Mouse (Mus musculus) CH12.LX (cell line): Measurements from ENCODE around the gene Gm49325. TPM values are rescaled to one million over a fixed set of nuclear protein-coding genes. Genes with fewer than 3 reads are reported as not detected.

ENCODE experiments used
- DNase-seq: peaks from one replicate; pipeline ENCODE4 v3.0.0-alpha.2; 2013; ENCODE audit errors: extremely low read depth
- H3K27ac ChIP-seq: 2 replicates; pipeline ENCODE4 v1.5.1; 2012; ENCODE audit warnings: low read depth, mild to moderate bottlenecking, control low read depth, moderate library complexity; ENCODE audit not compliant: insufficient read depth
- H3K27me3 ChIP-seq: replicated peaks from 2 replicates; pipeline ENCODE3; 2012; ENCODE audit warnings: inconsistent platforms
- H3K36me3 ChIP-seq, 2 experiments: replicated peaks in 1 of 2; 2 replicates each; pipeline versions ENCODE3 to v1.6.1; 2012; ENCODE audit warnings: inconsistent platforms in 1 of 2, low read length in 1 of 2, mild to moderate bottlenecking in 1 of 2, mixed read lengths in 1 of 2, moderate library complexity in 1 of 2; ENCODE audit not compliant: control insufficient read depth in 1 of 2, insufficient read depth in 1 of 2
- H3K4me1 ChIP-seq, 2 experiments: 2 replicates each; pipeline ENCODE4 v1.6.1; 2012; ENCODE audit warnings: inconsistent platforms in 1 of 2, moderate library complexity in 1 of 2; ENCODE audit not compliant: insufficient read depth in 2 of 2, control insufficient read depth in 1 of 2
- H3K4me2 ChIP-seq: 2 replicates; pipeline ENCODE4 v1.6.1; 2012; ENCODE audit warnings: low read depth, mild to moderate bottlenecking, control low read depth; ENCODE audit not compliant: poor library complexity, insufficient read depth, severe bottlenecking
- H3K4me3 ChIP-seq, 3 experiments: fragments of 150-350 bp in 1 of 3; sonication (generic) in 1 of 3; replicated peaks in 1 of 3; 2 replicates each; pipeline versions ENCODE3 to v1.5.1; 2011 to 2012; ENCODE audit warnings: low read depth in 2 of 3, low read length in 2 of 3, mild to moderate bottlenecking in 2 of 3, moderate library complexity in 2 of 3, control low read depth in 1 of 3, improper control_type of control experiment in 1 of 3, inconsistent platforms in 1 of 3, mixed read lengths in 1 of 3; ENCODE audit not compliant: poor library complexity in 1 of 3
- H3K79me2 ChIP-seq: replicated peaks from 2 replicates; pipeline ENCODE4 v1.6.1; 2012; ENCODE audit warnings: mild to moderate bottlenecking, moderate library complexity; ENCODE audit not compliant: control insufficient read depth, poor library complexity, insufficient read depth, severe bottlenecking; ENCODE audit errors: extremely low read depth
- H3K9ac ChIP-seq: 2 replicates; pipeline ENCODE4 v1.6.1; 2012; ENCODE audit warnings: low read depth, mild to moderate bottlenecking, control low read depth, moderate library complexity; ENCODE audit not compliant: insufficient read depth
- H3K9me3 ChIP-seq: replicated peaks from 2 replicates; pipeline ENCODE3; 2012; ENCODE audit warnings: low read length, inconsistent platforms, mixed read lengths
- BHLHE40 ChIP-seq: IDR thresholded peaks from 2 replicates; pipeline ENCODE4 v1.6.1; 2011; ENCODE audit warnings: mild to moderate bottlenecking, low read depth, low read length, improper control_type of control experiment
- E2F4 ChIP-seq: IDR thresholded peaks from 2 replicates; pipeline ENCODE4 v1.6.1; 2011; ENCODE audit warnings: low read depth, low read length, improper control_type of control experiment; ENCODE audit not compliant: insufficient replicate concordance
- ETS1 ChIP-seq: conservative IDR thresholded peaks from 2 replicates; pipeline ENCODE4 v1.6.1; 2012; ENCODE audit warnings: low read depth, mild to moderate bottlenecking, inconsistent platforms, low read length, improper control_type of control experiment, moderate library complexity
- HCFC1 ChIP-seq: IDR thresholded peaks from 2 replicates; pipeline ENCODE4 v1.6.1; 2012; ENCODE audit warnings: low read depth, mild to moderate bottlenecking, inconsistent platforms, low read length, improper control_type of control experiment
- JUN ChIP-seq: IDR thresholded peaks from 2 replicates; pipeline ENCODE4 v1.6.1; 2011; ENCODE audit warnings: low read depth, mild to moderate bottlenecking, low read length, improper control_type of control experiment, moderate library complexity; ENCODE audit not compliant: insufficient read depth
- JUND ChIP-seq: conservative IDR thresholded peaks from 2 replicates; pipeline ENCODE4 v1.6.1; 2011; ENCODE audit warnings: low read depth, low read length, improper control_type of control experiment
- MAFK ChIP-seq: IDR thresholded peaks from 2 replicates; pipeline ENCODE4 v1.6.1; 2011; ENCODE audit warnings: low read length, improper control_type of control experiment; ENCODE audit not compliant: insufficient replicate concordance
- MAX ChIP-seq: IDR thresholded peaks from 2 replicates; pipeline ENCODE4 v1.6.1; 2011; ENCODE audit warnings: low read length, improper control_type of control experiment
- MAZ ChIP-seq: IDR thresholded peaks from 2 replicates; pipeline ENCODE4 v1.6.1; 2012; ENCODE audit warnings: low read depth, mild to moderate bottlenecking, inconsistent platforms, low read length, improper control_type of control experiment, moderate library complexity
- MXI1 ChIP-seq: IDR thresholded peaks from 2 replicates; pipeline ENCODE4 v1.6.1; 2011; ENCODE audit warnings: mild to moderate bottlenecking, low read depth, low read length, improper control_type of control experiment
- NELFE ChIP-seq: IDR thresholded peaks from 2 replicates; pipeline ENCODE4 v1.6.1; 2011; ENCODE audit warnings: low read depth, low read length, improper control_type of control experiment
- NRF1 ChIP-seq: IDR thresholded peaks from 2 replicates; pipeline ENCODE4 v1.6.1; 2014; ENCODE audit warnings: low read depth, mild to moderate bottlenecking, inconsistent platforms, low read length, improper control_type of control experiment, moderate library complexity
- POLR2A ChIP-seq: IDR thresholded peaks from 2 replicates; pipeline ENCODE4 v1.6.1; 2011; ENCODE audit warnings: low read depth, mild to moderate bottlenecking, improper control_type of control experiment, low read length
- RAD21 ChIP-seq: IDR thresholded peaks from 2 replicates; pipeline ENCODE4 v1.6.1; 2011; ENCODE audit warnings: low read depth, mild to moderate bottlenecking, low read length, improper control_type of control experiment, moderate library complexity
- SIN3A ChIP-seq: IDR thresholded peaks from 2 replicates; pipeline ENCODE4 v1.6.1; 2012; ENCODE audit warnings: low read length, improper control_type of control experiment, inconsistent platforms
- TBP ChIP-seq: conservative IDR thresholded peaks from 2 replicates; pipeline ENCODE4 v1.6.1; 2011; ENCODE audit warnings: low read depth, low read length, improper control_type of control experiment
- TCF12 ChIP-seq: IDR thresholded peaks from 2 replicates; pipeline ENCODE4 v1.6.1; 2014; ENCODE audit warnings: low read depth, mild to moderate bottlenecking, inconsistent platforms, low read length, improper control_type of control experiment
- UBTF ChIP-seq: IDR thresholded peaks from 2 replicates; pipeline ENCODE4 v1.6.1; 2012; ENCODE audit warnings: low read depth, mild to moderate bottlenecking, inconsistent platforms, low read length, improper control_type of control experiment, moderate library complexity
- USF1 ChIP-seq: IDR thresholded peaks from 2 replicates; pipeline ENCODE4 v1.6.1; 2014; ENCODE audit warnings: low read depth, mild to moderate bottlenecking, inconsistent platforms, low read length, improper control_type of control experiment
- ZMIZ1 ChIP-seq: IDR thresholded peaks from 2 replicates; pipeline ENCODE4 v1.6.1; 2012; ENCODE audit warnings: low read depth, mild to moderate bottlenecking, inconsistent platforms, low read length, improper control_type of control experiment
- ZNF384 ChIP-seq: IDR thresholded peaks from 2 replicates; pipeline ENCODE4 v1.6.1; 2012; ENCODE audit warnings: low read depth, low read length, improper control_type of control experiment, inconsistent platforms
- dilution Hi-C: fragments of 300-500 bp; cut with MboI; formaldehyde crosslinking; loops from 2 replicates; pipeline ENCODE4 v1.14.3; 2020; ENCODE audit warnings: low sequenced_read_pairs; ENCODE audit not compliant: extremely low pct_unique_long_range_greater_than_20kb, extremely low pct_ligation_motif_present
- in situ Hi-C: fragments of 300-500 bp; cut with MboI; formaldehyde crosslinking; loops from 3 replicates; pipeline ENCODE4 v1.14.3; 2019; ENCODE audit warnings: low sequenced_read_pairs, low pct_ligation_motif_present, low pct_unique_long_range_greater_than_20kb, mixed read lengths
- polyA plus RNA-seq: library from polyadenylated mRNA; unstranded; fragments of >175 nt; gene quantifications from 2 replicates; pipeline ENCODE4 v1.2.1, GENCODE M21; 2012; ENCODE audit warnings: low read depth; ENCODE audit not compliant: insufficient read length
- total RNA-seq, 2 experiments: library from RNA; depleted of rRNA; stranded (reverse); fragments of 300-350 nt in 1 of 2; fragments of >200 nt in 1 of 2; gene quantifications; 2 replicates each; pipeline ENCODE4 v1.2.3; 2012 to 2014

The Gm49325 gene
- total and polyA plus RNA-seq, 3 experiments: 1.1 to 26.9 TPM; not detected in 1

DNA sequence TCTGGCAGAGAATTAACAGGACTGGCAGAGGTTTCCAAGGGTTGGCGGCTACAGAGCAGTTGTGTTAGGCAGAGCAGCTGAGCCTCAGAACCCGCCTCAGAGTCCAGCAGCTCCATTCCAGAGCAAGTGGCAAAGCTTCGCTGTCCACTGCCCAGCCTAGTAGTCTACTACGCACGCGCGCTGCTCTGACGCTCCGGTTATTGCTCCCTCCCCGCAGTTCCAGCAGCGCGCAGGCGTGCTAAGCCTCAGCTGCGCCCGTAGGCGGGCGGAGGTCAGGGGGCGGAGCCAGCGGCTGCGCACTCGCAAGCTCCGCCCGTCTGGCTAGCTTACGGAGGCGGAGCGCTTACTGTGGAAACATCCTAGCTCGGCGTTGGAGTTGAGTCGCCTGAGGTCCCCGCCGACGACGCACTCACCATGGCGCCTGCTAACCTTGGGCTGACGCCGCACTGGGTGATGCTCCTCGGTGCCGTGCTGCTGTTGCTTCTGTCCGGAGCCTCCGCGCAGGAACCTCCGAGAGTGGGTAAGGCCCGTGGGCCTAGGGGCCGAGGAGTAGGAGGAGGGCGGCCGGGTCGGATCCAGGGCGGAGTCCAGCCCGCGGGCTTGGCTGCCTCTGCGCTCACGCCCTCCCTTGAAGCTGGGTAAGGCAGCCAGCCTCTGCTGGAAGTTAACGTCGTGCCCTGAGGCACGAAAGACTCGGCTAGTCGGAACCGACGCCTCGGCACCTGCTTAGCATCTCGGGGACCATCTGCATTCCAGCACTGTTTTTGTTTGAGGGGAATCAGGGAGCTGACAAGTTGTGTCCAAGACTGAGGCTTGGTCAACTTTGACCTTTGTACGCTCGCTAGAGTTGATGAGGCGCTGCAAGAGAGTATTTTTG is 24.4 kb upstream of the Gm49325 start, which contains the start of gene Pttg1ip:
Pttg1ip (plus strand) TSS at position 313 of the 877 bp plus-strand sequence.
- H3K4me3 ChIP-seq: peak within 1 kb of the TSS; percentile 59 to 81 (median 72)
- H3K36me3 ChIP-seq: peaks cover 0 to 13% of the 10 kb centered on the region in 2 experiments
- peak within 1 kb of the TSS; percentile 64 for H3K9ac ChIP-seq
- H3K4me2 ChIP-seq: peak within 1 kb of the TSS; percentile 93
- peak within 1 kb of the TSS; percentile 55 for H3K27ac ChIP-seq
- H3K9me3 ChIP-seq: no peaks in the 10 kb centered on the region
- TF ChIP-seq E2F4 (no peak), UBTF (peak; percentile 66; the same call in 1 of the 2 replicates), JUN (no peak), POLR2A (peak; percentile 93), ZMIZ1 (peak; percentile 80; the same call in 1 of the 2 replicates), HCFC1 (peak; percentile 48; the same call in 1 of the 2 replicates), MAZ (peak; percentile 68; the same call in 1 of the 2 replicates), TBP (peak; percentile 67; the same call in 1 of the 2 replicates), NRF1 (peak; percentile 96), MAFK (no peak), JUND (no peak), TCF12 (peak; percentile 78), USF1 (no peak), BHLHE40 (no peak), ZNF384 (no peak), MAX (no peak), ETS1 (no peak), RAD21 (no peak), NELFE (peak; percentile 75), MXI1 (peak; percentile 9; the same call in 1 of the 2 replicates), SIN3A (peak; percentile 73)
- in situ Hi-C loops (no loop called here), dilution Hi-C loops (no loop called here)
- H3K79me2 ChIP-seq: peaks cover 3% of the 10 kb centered on the region; the same call in 1 of the 2 replicates
- peaks cover 8% of the 10 kb centered on the region for H3K27me3 ChIP-seq
- DNase-seq: peak; percentile 95
- H3K4me1 ChIP-seq: peaks cover 5 to 25% of the 10 kb centered on the region in 2 experiments; a peak in 2 of 4 replicates
